Mouse (Mus musculus): ENCODE measurements around the gene Gm45337.
A peak's percentile ranks its signal among the peaks of the same experiment; 100 is the strongest.

Gm45337 gene

DNA sequence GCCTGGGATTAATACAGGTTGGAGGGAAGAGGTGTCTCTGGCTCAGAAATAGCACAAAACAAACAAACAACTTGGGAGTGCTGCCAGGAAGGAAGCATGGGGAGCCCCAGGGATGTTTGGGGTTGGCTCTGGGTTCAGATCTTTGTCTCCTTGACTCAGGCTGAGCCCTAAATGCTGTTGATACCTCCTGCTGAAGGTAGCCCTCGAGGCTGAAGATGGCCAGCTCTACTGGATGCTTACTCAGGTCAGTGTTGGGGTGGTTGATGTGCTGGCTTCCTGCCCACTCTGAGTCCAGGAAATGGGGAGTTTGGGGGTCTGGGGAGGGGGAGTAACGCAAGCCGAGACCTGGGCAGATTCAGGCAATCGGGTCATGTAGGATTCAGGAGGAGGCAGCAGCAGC is 47.7 kb downstream of the Gm45337 start:
- DNase-seq, result no peak

DNA sequence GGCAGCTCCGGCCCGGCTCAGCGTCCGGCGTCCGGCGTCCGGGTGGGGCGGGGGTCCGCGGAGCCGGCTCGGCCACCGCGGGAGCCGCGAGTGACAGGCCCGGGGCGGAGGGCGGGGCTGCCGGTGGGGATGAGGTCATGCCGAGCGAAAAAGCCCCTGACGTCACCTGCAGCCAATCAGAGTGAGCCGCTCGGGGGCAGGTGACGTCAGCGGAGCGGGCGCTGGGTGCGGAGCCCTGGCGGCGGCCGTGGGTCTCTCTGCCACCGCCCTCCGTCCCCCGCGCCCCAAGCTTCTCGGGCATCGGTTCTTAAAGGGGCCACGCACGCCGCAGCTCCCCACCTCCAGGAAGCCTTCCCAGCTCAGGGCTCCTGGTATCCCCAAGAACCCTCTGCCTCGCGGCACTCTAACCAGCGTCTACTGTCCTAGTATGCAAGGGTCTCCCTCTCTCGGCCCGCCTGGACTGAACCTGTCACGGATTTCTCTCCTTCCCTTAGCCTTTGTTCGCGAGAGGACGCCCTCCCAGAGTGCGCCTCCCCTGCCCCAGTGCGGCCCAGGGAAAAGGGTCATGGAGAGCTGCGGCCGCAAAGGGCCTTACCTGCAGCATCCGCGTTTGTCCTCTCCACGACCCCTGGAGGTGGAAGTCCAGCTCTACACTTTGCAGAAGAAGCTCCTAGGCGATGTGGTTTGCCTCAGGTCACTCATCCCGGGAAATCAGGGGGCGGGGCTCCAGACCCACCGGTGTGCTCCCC is 49.0 kb downstream of the Gm45337 start, which contains the start of gene Dusp8:
Gene Dusp8 (minus strand): TSS at position 661 of the 749 bp plus-strand sequence.
- peak; percentile 97 for DNase-seq

DNA sequence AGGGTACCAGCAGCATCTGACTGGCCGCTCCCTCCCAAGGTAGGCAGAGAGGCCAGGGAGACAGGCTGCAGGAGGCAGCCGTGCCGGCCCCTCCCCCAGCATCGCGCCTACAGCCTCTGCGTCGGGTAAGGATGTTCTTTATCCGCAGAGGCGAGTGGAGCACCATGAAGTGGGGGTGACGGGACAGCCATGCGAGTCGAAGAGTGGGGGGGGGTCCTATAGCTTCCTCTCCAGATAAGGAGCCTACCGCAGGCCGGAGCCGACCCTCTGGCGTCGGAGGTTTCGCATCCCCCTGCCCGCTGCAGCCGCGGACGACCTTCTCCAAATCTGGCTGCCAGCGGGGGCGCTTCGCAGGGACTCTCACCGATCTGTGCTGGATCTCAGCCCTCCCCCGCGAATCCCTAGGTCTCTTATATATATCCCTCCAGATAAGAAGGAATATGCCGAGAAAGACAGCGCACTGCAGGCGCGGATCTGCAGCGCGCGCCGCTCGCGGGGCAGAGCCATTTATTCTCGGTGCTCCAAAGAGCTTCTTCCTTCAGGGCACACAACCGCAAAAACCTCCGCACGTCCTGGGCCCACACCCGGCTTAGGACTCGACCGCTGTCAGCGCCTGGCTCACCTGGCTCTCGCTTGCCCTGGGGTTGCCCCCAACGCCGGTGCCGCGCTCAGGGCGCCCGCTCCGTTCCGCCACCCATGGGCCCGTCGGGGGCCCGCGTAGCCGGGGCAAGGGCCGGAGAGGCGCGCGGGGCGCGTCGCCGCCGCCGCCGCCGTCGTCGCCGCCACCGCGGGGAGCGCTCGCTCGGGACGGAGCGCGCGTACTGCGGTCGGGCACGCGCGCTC is 49.9 kb downstream of the Gm45337 start:
- DNase-seq, result peak; percentile 63

DNA sequence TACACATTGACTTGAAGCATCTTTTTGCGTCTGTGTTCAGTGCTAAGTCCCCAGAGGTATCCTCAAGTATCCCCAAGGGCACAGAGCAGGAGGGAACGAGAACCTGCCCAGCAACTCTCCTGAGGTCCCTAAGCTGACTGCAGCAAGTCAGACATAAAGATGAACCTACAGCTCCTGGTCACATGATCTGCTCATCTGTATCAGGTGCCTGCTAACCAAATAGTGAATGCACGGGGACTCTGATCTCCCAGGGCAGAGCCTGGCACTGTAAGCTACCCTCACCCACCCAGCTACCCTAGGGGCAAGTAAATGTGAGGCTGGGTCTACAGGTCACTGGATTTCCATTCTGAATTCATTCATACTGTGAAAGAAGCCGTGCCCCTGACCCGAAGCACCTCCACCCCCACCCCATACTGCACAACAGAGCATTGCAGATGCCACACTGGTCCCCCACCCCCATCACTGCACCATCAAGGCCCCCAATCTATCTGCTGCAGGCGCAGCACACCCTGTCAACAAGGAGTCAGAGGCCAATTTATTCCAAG is 50.6 kb downstream of the Gm45337 start:
- DNase-seq, result no peak
